Mouse (Mus musculus) kidney, adult 2 months (tissue): Measurements from ENCODE around the gene Hadhb.

ENCODE experiments used
- CTCF ChIP-seq: fragments of 200-500 bp; conservative IDR thresholded peaks from 2 replicates; pipeline ENCODE4 v1.5.1; 2011; ENCODE audit warnings: low read depth, mild to moderate bottlenecking, control low read depth, low read length, moderate library complexity, mixed read lengths; ENCODE audit not compliant: insufficient read depth, insufficient read length
- POLR2A ChIP-seq: fragments of 200-500 bp; IDR thresholded peaks from one replicate; pipeline ENCODE4 v1.6.1; 2011; ENCODE audit warnings: low read depth, low read length, control low read depth

- TF ChIP-seq POLR2A (no peak), CTCF (no peak)
Measured at GRCm38 (mm10) chr5:30109899-30110298, 45.1 kb upstream of the Hadhb start.
